17 mouse cellular contexts compared by ENCODE assay signal in the genomic region with DNA sequence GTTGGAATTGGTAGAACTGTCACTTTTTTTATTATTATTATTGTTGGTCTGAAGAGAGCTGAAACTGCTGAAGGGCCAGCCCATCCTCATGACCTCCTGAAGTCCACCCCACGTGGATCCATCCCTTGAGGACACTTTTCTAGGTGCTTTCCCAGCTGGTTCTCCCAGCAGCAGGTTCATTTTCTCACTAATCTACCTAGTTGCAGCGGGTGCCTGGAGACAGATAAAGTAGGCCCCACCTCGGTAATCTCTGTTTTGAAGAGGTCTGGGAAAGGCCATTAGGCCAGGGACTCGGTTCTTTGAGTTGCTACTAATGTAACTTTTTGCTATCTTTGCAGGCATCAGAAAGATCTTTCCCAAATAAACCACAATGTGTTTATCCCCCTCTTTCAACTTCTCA. TPM values are rescaled to one million over a fixed set of nuclear protein-coding genes. Genes with fewer than 3 reads are reported as not detected.
"Had no signal": no experiment of that assay in that cellular context is flagged by ENCODE, and none has a peak within 500 bp of the region (broad histone marks: within the 10 kb centered on the region; RNA-seq: fewer than 3 reads in every experiment).

No protein-coding gene starts in this region.

- H3K9ac ChIP-seq: kidney, embryonic 15.5 days; neural tube, embryonic 15.5 days had no signal

- H3K4me1 ChIP-seq: kidney, embryonic 15.5 days; limb, embryonic 10.5 days; midbrain, embryonic 10.5 days; neural tube, embryonic 15.5 days had no signal

- H3K27me3 ChIP-seq: neural tube, embryonic 15.5 days had no signal

- H3K27ac ChIP-seq: kidney, embryonic 15.5 days; limb, embryonic 10.5 days; midbrain, embryonic 10.5 days; neural tube, embryonic 15.5 days had no signal

- H3K9me3 ChIP-seq: kidney, embryonic 15.5 days; limb, embryonic 10.5 days; midbrain, embryonic 10.5 days; neural tube, embryonic 15.5 days had no signal

- H3K4me3 ChIP-seq: kidney, embryonic 15.5 days; limb, embryonic 10.5 days; midbrain, embryonic 10.5 days; myocyte; neural tube, embryonic 15.5 days had no signal

- H3K4me2 ChIP-seq: kidney, embryonic 15.5 days; neural tube, embryonic 15.5 days had no signal

- H3K36me3 ChIP-seq: kidney, embryonic 15.5 days; limb, embryonic 10.5 days; midbrain, embryonic 10.5 days; neural tube, embryonic 15.5 days had no signal

- DNase-seq: kidney, adult 2 months; kidney, postnatal 14 days; lung, adult 2 months; lung, postnatal 4 days; midbrain, embryonic 14.5 days; right cerebral cortex, adult 18-20 months; thymus, adult 18-20 months; thymus, postnatal 14 days had no signal

- ATAC-seq: lung, postnatal 0 days had no signal

RNA-seq across cellular contexts. Expression of a gene that starts 18.5 kb away (rescaled TPM):
- total RNA-seq: megakaryocyte, adult 5-6 weeks had no signal
- polyA plus RNA-seq: myocyte had no signal

RNA-seq across cellular contexts. Expression of a gene that starts 31.2 kb away (rescaled TPM):
- total RNA-seq: megakaryocyte, adult 5-6 weeks had no signal
- polyA plus RNA-seq: kidney, adult 2 months; large intestine, adult 2 months; limb, embryonic 10.5 days; lung, adult 2 months; midbrain, embryonic 10.5 days; midbrain, embryonic 14.5 days; neural tube, embryonic 11.5 days had no signal

RNA-seq across cellular contexts. Expression of a gene that starts 58.9 kb away (rescaled TPM):
- total RNA-seq: megakaryocyte, adult 5-6 weeks had no signal
- polyA plus RNA-seq: kidney, adult 2 months; lung, adult 2 months; lung, postnatal 0 days; myocyte had no signal
